Mouse (Mus musculus) mesoderm, embryonic 11.5 days (tissue): Measurements from ENCODE around the gene Morc4.

Experiments used
- DNase-seq: peaks from one replicate; pipeline ENCODE4 v3.0.0-alpha.2; 2012; ENCODE audit warnings: low read depth, low spot score

The Morc4 gene

DNA sequence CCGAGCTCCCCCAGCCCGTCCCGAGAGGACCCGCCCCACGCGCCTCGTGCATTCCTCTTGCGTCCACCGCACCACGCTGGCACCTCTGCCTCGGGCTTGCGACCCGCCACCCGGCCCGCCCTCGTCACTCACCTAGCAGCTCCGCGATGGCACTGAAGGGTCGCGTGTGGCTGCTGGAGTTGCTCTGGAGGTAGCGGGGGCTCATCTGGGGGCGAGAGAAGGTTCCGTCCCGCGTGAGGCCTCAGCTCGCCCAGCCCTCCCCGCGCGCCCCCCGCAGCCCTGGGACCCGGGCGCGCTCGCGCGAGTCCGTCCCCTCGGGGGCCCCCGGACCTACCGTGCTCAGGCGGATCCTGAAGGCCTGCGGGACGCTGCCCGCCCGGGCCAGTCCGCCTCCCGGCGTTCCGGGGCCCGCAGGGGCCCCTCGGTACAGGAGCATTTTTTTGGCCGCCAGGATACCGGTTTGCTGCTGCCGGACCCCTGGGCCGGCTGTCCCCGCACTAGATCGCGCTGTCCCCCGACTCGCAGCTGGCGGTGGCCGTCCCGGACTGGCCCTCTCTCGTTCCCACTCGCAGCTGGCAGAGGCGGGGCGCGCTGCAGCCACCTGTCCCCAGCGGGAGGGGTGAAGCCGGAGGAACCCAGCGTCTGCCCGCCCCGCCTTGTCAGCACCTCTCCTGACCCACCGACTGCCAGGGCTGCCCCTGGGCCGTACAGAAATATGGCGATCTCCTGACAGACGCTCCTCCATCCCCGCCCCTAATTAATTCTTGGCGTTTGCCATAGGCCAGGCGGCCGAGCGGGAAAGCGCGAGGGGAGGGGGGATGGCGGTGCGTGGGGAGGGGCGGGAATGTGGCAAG is at the start of gene Morc4:
Gene Morc4, minus strand, starts transcription at position 740 of the 854 bp plus-strand sequence.
- DNase-seq: peak; percentile 73

DNA sequence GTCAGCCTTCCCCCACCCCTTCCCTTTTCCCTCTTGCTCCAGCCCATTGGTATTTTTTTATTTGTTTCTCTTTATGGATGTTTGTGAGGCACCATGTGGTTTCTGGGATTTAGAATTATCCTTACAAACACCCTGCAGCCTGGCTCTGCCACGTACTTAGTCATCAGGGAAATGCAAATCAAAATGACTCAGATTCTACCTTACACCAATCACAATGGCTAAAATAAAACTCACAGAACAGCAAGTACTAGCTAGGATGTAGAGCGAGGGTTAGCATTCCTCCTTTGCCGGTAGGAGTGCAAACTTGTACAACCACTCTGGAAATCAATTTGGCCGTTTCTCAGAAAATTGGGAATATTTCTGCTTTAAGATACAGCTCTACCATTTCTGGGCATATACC is 49.1 kb upstream of the Morc4 start:
- no peak for DNase-seq

DNA sequence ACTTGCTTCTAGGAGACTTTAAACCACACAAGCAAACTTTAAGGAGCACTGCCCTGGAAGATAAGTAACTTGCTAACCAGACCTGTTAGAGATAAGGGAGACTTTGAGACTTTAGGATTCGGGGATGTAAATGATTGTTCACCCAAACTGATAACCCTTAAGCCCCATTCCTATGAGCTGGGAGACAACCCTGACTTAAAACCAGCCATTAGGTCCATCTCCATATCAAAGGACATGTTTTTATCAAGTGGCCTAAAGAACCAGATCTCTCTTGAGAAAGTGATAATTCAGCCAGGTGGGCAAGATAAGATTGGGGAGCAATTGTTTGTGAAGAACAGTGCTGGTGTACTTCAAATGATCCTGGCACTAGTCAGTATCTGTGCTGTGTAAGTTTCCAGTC is 19.9 kb upstream of the Morc4 start:
- DNase-seq: no peak

DNA sequence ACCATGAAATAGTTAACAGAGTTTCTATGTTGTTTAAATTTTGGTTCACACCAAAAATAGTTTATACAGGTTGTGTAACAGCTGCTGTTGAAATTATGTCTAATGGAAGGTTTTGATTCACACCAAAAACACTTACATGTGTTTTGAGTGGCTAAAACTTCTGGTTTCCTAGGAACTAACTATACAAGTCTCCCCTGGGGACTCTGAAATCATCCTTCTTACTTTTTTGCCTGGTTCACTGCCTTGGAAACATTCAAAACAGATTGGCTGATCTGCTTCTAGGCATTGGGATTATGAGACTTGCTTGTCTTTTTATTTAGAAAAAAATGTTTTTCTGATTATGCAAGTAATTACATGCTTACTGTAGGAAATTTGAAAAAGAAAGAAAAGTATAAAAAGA is 11.7 kb upstream of the Morc4 start:
- no peak for DNase-seq

DNA sequence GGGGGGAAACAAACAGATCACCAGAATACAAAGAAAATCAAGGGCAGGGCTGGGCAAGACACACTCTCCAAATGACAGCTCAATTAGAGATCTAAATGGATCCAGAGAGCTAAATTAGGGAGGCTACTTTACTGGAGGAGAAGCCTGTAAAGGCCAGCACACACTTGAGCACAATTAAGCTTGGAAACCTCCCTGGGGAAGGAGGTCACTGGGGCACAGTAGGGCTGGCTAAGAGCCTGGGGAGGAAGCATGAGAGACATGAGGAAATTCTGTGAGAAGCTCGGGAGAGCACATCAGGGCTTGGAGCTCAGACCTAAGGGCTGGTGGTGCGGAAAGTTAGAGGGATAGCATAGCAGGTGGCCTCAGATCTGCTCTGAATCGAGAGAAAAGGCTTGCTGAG is 6.5 kb upstream of the Morc4 start:
- DNase-seq: no peak

DNA sequence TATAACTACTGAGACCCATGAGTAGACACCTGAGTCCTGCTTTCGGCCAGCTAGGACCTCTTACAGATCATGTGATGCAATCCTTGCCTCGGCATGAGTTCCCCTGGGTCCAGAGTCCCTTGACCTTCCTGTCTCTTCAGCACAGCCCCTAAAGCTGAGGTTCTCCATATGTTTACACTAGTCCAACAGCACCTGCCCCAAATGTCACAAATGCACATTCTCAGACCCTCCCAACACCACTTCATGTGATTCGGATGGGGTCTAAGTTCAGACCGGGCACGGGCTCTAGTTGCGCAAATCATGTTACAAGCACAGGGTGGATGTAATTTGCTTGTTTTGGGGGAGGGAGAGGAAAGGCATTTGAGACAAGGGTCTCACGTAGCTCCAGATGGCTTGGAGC is 5.6 kb upstream of the Morc4 start:
- DNase-seq: no peak

DNA sequence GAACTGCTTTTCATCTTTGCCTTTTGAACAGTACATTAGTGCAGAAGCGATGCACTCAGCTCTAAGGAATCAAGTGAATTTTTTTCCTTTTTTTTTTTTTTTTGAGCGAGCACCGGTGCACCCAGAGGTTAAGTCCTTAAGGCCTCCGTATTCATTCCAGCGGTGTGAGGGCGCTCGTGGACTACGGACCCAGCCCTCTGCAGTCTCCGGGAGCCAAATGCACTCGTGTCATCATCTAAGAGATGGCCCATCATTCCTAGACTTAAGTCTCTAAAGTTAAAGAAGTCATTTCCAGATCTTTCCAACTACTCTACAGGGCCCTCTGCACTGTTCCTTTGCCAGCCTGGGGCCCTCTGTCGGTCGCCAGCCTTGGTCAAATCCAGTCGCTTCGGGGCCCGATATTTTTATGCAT is 1.2 kb downstream of the Morc4 start:
- DNase-seq: peak; percentile 26

DNA sequence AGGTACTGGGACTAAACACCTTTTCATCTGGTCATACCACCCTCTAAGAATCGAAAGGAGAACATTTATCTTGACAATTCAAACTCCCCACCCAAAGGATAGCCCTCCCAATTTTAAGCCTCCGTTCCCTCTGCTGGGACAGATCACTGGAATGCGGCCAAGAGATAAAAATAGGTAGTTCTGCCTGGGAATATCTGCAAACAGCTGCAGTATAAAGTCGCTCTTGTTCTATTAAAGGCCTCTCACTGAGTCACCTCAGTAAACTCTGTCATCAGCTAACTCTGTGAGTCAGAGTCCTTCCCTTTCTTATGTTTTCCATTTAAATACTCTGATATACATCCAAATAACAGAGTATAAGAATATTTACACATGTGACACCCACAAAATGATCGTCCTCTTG is 12.1 kb downstream of the Morc4 start:
- DNase-seq: no peak

DNA sequence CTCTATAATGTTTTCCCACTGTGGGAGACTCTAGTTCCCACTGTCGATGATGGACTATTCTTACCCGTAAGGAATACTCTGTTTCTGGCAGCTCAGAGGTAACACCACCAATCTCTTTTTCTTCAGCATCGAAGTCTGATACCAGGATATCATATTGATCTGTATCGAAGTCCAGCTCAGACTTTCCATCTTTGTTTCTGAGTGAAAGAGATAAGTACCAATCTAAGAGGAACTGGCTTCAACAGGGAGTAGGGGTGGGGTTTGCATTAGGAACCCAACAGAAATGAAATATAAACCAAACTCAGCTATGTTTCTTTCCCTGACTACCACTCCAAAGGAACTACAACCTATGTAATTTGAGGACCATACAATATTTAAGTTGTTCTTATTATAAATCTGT is 16.7 kb downstream of the Morc4 start:
- no peak for DNase-seq

DNA sequence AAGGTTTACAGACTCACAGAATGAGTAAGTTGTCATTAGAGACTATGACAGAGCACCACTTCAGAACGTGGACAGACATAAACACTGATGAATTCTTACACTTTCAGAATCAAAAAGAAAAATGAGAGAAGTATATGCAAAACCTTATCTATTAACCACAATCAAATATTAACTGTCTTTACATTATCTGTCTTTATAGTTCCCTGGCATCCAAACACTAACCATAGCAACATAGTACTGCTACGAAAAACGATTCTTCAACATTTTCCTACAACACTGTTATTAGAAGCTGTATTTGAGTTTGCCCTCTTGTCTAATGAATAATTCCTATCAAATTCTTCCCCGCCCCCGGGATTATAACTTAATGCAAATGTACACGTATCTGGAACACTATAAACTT is 30.4 kb downstream of the Morc4 start:
- no peak for DNase-seq

DNA sequence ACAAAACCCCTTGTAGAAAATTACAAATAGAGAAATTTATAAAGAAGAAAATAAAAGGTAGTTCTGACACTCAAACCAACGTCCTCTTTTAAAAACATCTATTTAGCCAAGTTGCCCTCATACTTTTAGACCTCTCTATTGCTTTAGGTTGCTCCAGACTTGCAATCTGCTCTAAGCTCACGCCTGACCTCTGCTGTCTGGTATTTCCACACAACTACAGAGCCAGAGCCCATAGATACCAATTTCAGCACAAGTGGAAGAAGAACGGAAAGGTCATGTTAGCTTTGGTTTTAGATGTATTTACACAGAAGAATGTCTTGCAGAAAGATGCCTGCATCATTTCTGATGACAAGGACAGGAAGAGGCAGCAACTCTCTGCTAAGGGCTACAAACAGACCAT is 32.4 kb downstream of the Morc4 start:
- peak; percentile 0 for DNase-seq

DNA sequence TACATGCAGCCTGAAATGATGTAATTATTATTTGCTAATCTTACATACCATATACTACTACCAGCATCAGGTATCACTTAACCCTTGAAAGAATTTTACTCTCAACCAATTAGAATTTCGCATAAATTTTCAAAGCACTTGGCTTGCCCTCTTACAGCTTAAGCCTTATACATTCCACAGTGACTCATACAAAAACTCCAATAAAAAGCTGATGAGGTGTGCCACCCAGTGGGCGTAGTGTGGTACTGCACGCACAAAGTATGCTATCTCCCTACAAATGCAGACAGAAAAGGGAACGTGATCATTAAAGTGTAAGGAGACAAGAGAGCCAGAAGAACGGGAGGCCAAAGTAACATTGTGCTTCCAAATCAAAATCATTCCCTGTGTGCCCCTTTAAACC is 39.0 kb downstream of the Morc4 start:
- peak; percentile 63 for DNase-seq

DNA sequence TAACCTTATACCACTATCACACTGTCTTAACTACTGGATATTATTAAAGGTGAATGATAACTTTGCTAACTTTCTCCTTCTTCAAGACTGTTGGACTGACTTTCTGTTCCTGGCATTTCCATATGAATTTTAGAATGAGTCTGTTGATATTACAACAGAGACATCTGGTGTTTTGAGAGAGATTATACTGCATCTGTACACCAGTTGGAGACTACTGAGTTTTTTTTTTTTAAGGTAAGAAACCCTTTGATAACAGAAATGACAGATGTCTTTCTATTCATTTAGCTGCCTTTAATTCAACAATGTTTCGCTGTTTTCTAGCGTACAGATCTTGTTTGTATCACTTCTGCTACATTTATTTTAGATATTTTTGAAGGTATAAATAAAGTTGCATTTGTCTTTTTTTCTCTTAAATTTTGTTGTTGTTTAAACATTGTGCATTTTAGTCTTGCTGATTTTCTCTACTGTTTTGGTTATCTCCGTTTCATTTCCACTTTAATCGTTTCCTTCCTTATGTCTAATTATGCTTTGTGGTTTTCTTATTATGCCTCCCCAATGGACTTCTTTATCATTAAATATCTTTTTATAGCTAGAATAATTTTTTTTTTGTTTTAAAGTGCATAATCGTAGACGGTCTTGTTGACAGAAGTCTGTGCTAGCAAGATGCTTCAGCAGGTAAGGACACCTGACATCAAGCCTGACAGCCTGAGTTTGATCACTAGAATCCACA is 42.9 kb downstream of the Morc4 start:
- no peak for DNase-seq

DNA sequence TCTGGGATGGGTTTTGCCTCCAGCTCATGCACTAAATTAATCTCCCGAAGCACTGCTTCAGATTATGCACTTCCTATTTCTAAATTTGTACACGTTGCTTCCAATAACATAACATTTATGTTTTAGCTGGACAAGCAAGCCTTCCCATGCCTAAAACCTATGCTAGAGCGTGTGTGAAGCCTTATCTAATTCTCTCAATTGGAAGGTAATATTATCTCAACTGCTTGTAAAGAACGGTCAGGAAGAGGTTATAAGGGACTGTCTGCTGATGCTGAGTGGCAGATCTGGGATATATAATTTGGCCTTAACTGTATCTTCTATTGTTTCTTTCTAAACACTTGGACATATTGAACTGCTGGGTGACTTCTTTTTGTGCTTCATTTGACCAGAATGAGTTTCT is 44.6 kb downstream of the Morc4 start:
- no peak for DNase-seq

DNA sequence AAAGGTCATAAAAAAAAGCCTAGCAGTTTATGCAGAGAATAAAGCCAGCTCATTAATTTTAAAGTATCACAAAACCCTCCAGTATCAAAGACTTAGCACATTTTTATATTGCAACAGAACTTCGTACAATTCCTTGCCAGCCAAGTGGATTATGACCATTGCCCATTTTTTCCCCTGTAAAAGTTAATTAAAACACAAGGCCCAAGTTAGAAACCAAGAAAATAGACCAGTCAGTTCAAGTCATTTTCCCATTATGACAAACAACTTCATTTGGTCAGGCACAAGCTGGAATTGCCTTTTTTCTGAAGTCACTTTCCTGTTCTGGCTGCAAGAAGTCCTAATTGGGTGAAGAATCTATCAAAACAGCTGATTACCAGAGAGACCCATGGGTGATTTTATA is 46.1 kb downstream of the Morc4 start:
- DNase-seq: no peak

DNA sequence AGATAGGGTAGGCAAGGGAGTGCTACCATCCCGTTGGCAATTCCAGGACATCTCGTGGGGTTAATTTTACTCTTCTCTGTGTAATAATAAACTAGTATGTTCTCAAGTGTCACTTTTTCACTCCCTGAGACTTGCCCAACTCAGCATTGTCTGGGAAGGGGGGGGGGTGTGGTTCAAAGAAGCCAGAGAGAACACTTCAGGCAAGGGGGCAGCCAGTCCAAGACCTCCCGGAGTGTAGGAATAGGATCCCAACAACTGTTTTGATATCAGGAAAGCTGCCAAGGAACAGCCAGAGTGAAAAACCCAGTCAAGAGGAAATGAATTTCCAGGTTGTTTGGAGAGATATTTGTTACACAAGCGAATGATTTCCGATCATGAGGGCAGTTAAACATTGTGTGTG is 56.3 kb downstream of the Morc4 start:
- DNase-seq: no peak

DNA sequence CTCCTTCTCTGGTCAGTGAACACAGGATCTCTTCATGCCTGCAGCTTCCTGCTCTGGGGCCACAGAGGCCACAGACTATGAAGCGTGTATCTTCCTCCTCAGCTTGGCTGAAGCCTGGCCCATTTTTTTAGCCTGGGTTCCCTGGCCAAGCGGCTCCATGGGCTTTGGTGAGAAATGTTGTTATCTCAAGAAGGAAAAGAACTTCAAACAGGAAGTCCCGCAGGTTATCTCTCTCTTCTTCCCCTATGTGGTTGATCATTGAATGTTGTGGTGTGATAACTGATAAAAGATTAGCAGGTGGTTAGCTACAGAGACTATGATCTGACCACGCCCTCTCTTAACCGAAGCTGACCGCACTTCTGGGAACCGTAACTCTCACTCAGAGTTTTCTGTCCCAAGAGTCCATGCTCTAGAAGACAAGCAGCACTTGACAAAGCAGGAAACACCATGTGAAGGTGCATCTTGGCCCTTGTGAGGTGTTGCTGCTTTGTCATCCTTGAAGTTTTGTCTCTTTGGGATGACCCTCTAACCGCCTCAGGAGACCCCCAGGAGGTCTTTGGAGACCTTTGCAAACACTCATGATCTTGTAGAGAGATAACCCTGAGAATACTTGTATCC is 57.4 kb downstream of the Morc4 start:
- no peak for DNase-seq

DNA sequence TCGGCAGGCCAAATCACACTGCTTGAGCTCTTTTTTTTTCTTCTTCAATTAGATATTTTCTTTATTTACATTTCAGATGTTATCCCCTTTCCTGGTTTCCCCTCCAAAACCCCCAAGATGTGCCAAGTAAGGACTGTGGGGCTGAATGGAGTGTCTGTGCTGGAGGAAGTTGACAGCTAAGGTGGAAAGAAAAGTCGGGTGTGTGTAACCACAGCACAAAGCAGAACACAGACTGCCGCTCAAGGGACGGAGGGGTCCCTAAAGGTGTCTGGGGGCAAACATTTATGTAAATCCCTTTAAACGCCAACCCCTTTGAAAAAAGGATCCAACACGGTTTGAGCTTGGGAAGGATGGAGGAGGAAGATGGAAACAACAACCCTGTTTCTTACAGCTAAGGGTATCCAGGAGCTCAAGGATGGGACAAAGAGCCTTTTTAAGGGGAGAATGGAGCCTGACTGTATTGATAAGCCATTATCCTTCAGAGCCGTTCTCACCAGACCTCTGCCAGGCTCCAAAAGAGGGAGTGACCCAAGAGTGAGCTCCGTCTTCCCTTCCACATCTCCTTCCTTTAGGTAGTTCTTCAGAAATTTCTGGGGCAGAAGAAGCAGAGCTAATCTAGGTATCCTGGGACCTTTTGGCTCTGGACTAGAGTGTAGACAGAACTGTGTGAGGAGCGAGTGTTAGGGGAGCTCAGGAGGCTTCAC is 58.0 kb downstream of the Morc4 start:
- no peak for DNase-seq

DNA sequence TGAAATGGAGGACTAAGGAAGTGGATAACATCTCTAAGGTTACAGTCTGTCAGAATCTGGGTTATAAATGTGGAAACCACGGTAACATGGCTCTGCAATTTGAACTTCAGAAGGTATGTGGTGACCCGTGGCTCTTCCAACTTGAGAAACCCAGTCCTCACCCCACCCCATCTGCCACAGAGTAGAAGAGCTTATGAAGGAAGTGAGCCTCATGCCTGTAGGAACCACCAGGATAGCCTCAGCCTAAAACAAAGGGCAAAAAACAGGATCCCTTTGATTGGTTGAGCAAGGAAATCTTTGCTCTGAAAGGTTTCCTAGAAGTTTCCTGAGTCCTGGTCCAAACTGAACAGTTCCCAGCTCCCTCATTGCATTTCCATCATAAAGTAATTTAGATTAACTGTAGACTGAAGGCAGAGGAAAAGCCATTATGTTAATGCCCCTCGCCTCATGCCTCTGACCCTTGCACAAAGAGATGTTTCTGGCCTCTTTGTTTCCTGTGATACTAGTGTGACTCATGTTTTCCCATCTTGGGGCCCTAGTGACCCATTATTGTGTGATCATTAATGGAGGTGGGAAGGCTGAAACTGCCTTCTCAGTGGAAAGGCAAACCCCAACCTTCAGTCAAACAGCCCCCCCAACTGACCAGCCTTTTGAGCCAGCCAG is 58.7 kb downstream of the Morc4 start:
- DNase-seq: no peak

DNA sequence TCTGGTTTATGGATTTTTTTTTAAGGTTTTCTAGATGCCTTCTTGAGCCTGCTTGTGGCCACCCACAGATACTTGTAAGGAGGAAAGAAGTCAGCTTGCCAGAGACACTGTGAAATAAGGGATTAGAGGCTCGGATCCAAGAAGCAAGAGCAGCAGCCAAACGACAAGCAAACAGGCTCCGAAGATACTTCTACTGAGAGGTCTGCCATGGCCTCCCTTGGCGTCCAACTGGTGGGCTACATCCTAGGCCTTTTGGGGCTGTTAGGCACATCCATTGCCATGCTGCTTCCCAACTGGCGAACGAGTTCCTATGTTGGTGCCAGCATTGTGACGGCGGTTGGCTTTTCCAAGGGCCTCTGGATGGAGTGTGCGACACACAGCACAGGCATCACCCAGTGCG is 63.0 kb downstream of the Morc4 start:
- DNase-seq: no peak

DNA sequence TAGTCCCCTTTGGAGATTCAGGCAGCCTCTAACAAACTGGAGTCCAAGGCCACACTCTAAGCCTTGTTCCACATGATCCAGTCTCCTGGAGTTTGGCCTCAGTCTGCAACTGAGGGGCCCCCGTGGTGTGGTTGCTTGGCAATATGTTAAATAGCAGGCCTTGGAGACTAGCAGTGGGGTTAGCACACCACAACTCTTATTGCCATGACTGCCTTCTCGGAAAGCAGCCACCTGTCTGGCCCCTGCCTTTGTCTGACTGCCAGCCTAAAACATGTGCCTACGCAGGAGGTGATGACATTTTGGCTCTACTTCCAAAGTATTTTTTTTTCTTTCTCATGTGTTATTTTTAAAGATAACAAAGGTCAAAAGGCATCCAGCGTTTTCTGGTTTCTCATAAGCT is 63.4 kb downstream of the Morc4 start:
- no peak for DNase-seq

DNA sequence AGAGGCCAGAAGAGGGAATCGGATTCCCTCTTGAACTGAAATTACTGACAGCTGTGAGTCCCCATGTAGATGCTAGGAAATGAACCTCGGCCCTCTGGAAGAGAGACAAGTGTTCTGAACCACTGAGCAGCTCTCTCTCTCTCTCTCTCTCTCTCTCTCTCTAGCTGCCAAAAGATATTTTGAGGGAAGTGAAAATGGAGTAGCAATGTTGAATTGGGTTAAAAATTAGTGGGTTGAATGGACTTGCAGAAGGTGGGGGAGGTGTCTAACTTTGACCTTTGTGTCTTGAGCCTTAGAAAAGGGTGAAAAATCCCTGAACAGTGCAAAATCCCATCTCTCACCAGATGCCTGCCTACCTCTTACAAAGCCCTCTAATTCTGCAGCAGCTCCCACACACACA is 64.1 kb downstream of the Morc4 start:
- no peak for DNase-seq
